Mouse (Mus musculus) right cerebral cortex, postnatal 4 days (tissue): ENCODE data around the gene Arl6ip4.

Experiments used
- DNase-seq: peaks from one replicate; pipeline ENCODE4 v3.0.0-alpha.2; 2022

Arl6ip4 gene

DNA sequence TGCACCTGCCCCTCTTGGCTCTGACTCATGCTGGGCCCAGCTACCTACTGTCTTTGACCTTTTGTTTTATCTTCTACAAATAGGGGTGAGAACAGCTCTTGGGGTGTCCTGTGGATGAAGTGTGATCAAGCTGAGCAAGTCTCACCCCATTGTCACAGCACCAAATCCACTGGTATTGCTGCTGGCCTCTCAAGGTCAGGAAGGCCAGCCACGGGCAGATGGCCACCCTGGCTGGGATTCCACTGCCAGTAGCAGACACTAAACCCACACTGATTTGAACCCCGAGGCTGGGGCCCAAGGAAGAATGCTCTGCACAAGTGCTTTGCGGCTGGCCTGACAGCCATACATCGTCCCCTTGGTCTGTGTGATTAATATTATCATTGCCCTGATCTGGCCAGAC, 42.4 kb downstream of the Arl6ip4 start:
- no peak for DNase-seq

DNA sequence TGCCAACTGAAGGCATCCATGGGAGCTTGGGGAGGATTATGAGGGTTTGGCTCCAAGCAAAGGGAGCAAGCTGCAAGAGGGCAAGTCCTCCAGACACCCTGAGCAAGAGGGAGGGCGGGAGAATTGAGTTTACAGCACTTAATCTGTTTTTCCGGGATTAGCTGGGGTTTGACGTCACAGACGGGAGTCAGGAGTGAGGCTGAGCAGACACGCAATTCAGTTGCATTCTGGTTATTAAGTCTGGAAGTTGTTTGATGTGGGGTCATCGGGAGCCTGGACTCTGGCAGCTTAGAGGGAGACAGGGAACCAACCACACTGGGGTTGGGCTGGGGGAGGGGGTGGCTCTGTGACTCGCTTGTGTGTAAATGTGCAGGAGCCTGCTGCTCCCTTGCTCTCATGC, 43.6 kb downstream of the Arl6ip4 start:
- DNase-seq: no peak

DNA sequence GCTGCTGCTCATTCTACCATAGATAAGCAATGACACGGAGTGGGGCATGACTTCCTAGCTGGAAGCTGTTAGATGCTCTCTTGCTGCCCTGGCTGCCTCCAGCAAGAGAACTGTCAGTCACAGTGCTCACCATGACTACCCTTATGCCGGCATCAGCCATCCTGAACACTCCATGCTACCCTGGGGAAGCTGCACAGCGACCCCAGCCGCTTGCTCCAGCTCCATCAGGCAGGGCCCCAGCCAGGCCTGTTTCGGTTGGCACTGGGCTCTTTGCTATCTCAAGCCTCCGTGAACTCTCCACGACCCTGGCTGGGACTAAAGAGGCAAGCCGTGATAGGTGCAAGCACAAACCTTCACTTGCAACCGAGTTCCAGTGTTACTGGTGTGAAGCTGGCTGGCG, 45.9 kb downstream of the Arl6ip4 start:
- no peak for DNase-seq

DNA sequence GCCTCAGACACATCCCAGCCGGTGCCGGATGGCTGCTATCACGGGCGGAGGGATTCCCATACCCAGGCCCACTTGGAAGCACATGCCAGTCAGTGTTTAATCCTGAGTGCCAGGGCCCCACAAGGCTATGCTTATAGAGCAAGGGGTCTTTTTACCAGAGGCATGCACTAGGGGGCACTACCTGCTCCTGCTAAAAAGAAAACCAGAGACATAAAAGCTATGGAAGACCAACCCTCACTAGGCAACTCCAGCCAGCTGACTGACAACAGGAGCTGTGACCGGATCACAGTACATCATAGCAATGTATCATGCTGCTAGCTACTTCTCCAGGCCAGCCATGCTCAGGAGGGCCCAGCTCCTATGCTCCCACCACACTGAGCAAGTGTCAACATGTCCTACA, 46.7 kb downstream of the Arl6ip4 start:
- peak; percentile 73 for DNase-seq

DNA sequence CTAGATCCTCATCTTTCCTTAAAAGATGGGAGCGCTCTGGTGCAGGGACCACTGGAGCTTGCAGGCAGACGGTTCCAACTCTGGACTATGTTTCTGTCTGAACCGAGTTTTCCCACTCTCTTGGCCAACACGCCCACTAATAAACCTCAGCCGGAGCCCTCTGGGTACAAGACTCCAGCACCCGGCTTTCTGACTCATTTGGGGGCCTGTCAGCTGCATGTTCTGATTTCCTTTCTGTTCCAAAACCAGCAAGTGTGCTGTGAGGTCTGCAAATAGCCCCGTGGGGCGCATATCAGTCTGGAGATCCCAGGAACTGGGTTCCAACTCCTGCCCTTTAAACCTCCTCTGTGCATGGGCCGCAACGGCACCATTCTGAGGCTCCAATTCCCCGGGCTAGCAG, 47.6 kb downstream of the Arl6ip4 start:
- DNase-seq: no peak

DNA sequence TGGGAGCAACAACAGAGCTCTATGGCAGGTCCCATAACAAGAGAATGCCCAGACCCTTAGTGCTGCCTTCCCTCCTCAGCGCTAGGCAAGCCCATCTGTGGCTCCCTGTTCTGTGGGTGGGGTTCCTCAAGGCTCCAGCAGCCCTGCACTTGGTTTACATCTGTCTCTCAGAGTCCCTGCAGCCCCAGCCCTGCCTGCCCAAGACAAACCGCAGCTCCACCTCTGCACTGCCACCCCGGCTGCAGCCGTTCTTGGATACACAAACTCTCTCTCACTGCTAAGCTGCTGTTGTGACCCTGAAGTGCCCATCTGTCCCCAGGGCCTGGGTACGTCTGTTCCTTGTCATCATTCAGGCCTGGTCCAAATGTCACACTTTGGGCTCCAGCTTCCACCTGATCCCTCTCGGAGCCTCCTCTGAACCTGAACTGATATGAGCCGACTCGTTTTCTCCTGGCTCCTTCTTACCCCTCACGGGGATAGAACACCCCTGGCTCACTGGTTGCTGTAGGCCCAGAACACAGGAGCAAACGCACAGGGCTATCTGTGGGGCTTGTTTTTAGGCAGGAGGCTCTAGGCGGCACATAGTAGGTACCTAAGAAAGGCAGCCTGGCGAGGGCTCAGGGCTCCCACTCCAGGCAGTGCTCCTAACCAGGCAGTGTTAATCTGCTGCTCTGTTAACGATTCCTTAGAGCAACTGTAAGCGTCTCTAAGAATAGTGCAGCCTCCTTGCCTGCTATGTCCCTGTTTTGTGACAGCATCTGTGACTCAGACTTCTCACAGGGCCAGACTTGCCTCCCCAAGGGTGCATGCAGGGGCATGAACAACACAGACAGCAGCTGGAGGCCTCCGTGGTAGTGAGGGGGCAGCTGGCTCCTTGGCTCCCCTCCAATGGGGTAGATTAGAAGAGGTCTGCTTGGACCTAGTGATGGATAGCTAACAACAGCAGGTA, 50.0 kb downstream of the Arl6ip4 start:
- DNase-seq: peak; percentile 38

DNA sequence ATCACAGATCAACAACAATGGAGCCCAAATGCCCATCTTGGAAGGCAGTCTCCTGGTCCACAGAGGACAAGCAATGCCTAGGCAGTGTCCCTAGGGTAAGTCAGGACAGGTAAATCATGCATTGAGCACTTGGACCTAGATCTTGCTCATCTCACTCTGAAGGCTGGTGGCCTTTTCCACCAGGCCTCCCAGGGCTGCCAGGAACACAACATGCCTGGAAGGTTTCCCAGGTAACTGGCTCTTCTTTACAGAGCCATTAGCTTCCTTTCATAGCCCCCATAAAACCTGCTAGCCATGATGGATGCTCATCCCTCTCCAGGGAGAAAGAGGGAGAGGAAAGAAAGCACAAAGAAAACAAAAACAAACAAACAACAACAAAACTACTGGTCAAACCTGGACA, 50.9 kb downstream of the Arl6ip4 start:
- no peak for DNase-seq

DNA sequence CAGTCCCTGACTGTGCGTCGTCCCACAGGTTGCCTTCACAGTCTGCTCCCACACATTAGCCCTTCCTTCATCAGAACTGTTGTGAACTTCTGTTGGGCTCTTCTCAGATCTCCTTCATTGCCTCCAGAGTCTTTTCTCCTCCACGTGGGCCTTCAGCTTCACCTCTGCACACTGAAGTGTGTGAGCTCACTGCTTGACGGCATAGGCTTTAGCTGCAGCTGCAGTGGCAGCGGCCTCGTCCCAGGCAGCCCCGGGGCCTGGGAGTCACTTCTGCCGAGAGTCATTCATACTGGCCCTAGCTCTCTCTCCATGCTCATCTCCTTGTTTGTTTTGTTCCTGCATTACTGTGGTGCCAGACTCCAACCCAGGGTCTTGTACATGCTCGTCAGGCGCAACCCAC, 51.7 kb downstream of the Arl6ip4 start:
- no peak for DNase-seq
